Mouse (Mus musculus): Measurements from ENCODE around the gene Rpp14.

GRCm38 (mm10) chr14:8092573-8092972, 12.4 kb downstream of the Rpp14 start:
- TF ChIP-seq POLR2A (IDR thresholded peaks at IDR 0.05; ENCODE audit: low read depth, low read length) (no peak), CTCF (IDR thresholded peaks at IDR 0.05; ENCODE audit: borderline replicate concordance, insufficient read depth, low read length) (no peak)
